Mouse (Mus musculus): ENCODE data around the gene Tbc1d25. TPM values are rescaled to one million over a fixed set of nuclear protein-coding genes. Genes with fewer than 3 reads are reported as not detected.

Gene Tbc1d25
- 27.4 and 30.5 TPM in 2 replicates for polyA plus RNA-seq (2012; rRNA removed)

DNA sequence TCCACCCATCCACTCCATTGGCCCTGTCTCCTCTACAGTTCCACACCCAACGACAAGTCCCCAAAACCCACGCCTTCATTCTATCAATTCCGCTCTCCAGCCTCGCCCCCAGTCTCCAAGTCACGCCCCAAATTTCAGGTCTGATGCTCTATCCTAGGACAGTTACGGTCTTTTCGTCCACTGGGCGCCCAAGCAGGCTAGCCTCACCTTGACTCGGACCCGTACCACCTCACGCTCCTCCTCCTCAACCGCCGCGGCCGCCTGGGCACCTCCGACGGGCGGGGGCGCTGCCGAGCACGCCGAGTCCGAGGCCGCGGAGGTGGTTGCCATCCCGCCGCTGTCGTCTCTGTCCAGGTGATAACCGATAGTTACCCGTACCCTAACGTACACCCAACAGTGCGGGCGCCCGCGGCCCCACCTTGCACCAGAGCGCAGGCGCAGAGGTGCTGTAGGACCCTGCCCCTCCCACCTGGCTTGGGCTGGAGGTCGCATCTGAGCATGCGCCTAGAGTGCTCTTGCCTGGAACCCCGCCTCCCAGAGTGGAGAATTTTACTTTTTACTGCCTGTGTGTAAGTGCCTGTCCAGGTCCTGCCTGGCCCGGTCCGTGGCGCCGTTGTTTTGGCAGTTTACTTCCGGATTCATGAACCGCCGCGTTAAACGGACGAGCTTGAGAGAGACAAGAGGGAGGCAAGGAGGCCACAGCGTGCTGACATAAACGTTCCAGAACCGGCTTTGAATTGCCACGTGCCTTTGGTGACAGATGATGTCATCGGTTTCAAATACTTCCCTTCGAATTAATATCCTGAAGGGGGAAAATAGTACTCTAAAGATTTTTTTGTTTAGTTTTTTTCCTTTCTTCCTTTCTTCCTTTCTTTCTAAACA lies at the start of gene Tbc1d25:
TSS of gene Tbc1d25 (minus strand) at position 678 of the 882 bp plus-strand sequence.
- H3K4me3 ChIP-seq (replicated peaks; ENCODE audit: insufficient read depth, low read depth, low read length): peak within 1 kb of the TSS; percentile 99
- H3K27me3 ChIP-seq (ENCODE audit: control insufficient read depth, insufficient read depth, low read length): no peaks in the 10 kb centered on the region
- TF ChIP-seq POLR2A (IDR thresholded peaks at IDR 0.05; ENCODE audit: borderline replicate concordance, insufficient read depth, low read length): peak; percentile 61; the same call in 1 of the 2 replicates
- TF ChIP-seq CTCF (IDR thresholded peaks at IDR 0.05; ENCODE audit: borderline replicate concordance, insufficient read depth, low read depth, low read length): peak; percentile 32; the same call in 1 of the 2 replicates
- WGBS: 4% methylated on average over 56 of the region's 56 CpGs
- DNase-seq: peak; percentile 87 to 89
- peak within 1 kb of the TSS; percentile 82 for H3K27ac ChIP-seq (ENCODE audit: insufficient read depth, low read length)
- H3K4me1 ChIP-seq (ENCODE audit: control insufficient read depth, insufficient read depth, low read length): peaks cover 3% of the 10 kb centered on the region

DNA sequence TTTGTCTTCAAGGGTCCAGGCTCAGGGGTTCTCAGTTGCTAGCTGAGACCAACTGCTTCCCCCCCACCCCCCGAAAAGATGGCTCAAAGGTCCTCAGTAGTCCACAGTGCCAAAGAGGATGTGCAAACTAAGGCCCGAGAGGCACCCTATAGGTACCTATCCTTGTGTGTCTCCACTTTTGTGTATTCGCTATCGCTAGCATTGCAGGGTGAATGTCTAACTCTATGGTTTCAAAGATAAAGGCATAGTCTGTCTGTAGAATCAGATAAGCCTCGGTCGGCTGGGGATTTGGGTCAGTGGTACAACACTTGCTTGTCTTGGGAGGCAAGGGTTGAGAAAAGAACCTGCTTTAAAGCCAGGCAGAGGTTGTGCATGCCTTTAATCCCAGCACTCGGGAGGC lies 47.5 kb upstream of the Tbc1d25 start:
- H3K4me1 ChIP-seq (ENCODE audit: control insufficient read depth, insufficient read depth, low read length): peaks cover 16% of the 10 kb centered on the region
- H3K27me3 ChIP-seq (ENCODE audit: control insufficient read depth, insufficient read depth, low read length): no peaks in the 10 kb centered on the region
- DNase-seq: no peak
- TF ChIP-seq CTCF (IDR thresholded peaks at IDR 0.05; ENCODE audit: borderline replicate concordance, insufficient read depth, low read depth, low read length) (no peak), POLR2A (IDR thresholded peaks at IDR 0.05; ENCODE audit: borderline replicate concordance, insufficient read depth, low read length) (no peak)
- H3K4me3 ChIP-seq (replicated peaks; ENCODE audit: insufficient read depth, low read depth, low read length): no peak overlapping the region
- H3K27ac ChIP-seq (ENCODE audit: insufficient read depth, low read length): peak overlapping the region; percentile 98
- WGBS: 80% methylated on average over 7 of the region's 7 CpGs

DNA sequence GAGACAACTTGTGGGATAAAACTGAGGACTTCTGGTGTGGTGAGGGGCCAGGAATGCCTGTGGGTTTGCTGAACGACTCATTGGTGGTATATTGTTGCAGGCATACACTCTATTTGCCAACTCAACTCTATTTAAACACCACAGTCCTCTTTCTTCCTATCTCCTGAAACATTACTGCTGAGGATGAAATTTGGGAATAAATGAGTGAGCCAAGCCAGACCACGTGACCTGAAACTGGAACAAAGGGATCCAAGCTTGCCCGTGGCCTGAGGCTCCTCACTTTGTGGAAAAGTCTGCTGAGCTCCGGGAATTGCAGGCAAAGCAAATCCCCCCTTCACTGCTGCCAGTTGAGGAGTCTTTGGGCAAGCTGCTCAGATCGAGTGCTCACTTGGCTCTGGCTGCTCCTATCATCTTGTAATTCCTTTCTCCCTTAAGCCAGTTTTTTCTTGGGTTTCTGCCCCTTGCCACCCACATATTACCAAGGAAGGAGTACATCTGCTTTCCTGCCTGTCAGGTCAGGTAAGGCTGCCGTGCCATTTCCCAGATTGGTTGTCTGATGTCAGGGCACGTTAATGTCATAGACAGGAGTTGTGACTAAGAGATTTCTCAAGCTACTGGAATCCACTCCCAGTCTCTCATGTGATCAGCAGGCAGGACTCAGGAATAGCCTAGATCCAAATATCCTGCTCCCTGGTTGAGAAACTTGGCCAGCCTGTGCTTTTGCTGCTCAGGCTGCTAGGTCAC lies 46.9 kb upstream of the Tbc1d25 start:
- TF ChIP-seq POLR2A (IDR thresholded peaks at IDR 0.05; ENCODE audit: borderline replicate concordance, insufficient read depth, low read length): no peak
- TF ChIP-seq CTCF (IDR thresholded peaks at IDR 0.05; ENCODE audit: borderline replicate concordance, insufficient read depth, low read depth, low read length): no peak
- no peaks in the 10 kb centered on the region for H3K27me3 ChIP-seq (ENCODE audit: control insufficient read depth, insufficient read depth, low read length)
- H3K27ac ChIP-seq (ENCODE audit: insufficient read depth, low read length): peak overlapping the region; percentile 98
- H3K4me3 ChIP-seq (replicated peaks; ENCODE audit: insufficient read depth, low read depth, low read length): no peak overlapping the region
- H3K4me1 ChIP-seq (ENCODE audit: control insufficient read depth, insufficient read depth, low read length): peaks cover 16% of the 10 kb centered on the region
- WGBS: 12% methylated on average over 7 of the region's 7 CpGs
- peak; percentile 54 to 61 for DNase-seq

DNA sequence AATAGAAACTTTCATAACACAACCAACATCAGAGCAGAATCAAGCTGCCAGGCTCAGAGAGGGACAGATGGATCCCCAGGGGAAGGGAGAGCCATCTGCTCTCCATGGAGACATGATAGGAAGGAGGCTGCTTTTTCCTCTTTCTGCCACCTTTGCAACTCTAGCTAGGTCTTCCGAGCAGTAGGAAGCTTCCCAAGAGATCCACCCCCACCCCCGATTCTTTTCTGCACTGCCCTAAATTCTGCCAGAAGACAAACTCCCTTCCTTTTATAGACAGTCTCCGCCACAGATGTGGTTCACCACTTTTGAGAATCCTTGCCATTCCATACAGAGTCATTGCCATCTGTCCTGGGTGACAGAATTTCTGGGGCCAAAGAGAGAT lies 46.3 kb upstream of the Tbc1d25 start:
- 28% methylated on average over 3 of the region's 3 CpGs for WGBS

DNA sequence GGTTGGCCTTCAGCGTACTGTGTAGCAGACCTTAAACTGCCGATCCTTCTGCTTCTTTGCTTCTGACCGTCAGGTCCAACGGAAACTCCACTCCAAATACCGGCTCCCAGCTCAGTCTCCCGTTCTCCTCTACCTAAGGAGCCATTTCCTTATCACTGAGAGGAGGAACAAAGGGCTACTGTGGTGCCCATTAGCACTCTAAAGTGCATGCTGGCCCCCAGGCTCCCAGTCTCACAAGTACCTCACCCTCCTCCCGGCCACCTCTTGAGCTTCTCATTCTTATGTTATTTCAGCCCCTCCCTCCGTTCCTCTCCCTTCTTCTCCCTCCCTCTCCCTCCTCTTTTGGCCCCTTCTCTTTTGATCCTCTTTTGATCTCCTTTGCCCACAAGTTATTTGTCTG lies 43.7 kb upstream of the Tbc1d25 start:
- Histone ChIP-seq H3K4me3 (replicated peaks; ENCODE audit: insufficient read depth, low read depth, low read length) (no peak overlapping the region), H3K27me3 (ENCODE audit: control insufficient read depth, insufficient read depth, low read length) (no peaks in the 10 kb centered on the region), H3K27ac (ENCODE audit: insufficient read depth, low read length) (no peak overlapping the region), H3K4me1 (ENCODE audit: control insufficient read depth, insufficient read depth, low read length) (peaks cover 12% of the 10 kb centered on the region)
- no peak for TF ChIP-seq POLR2A (IDR thresholded peaks at IDR 0.05; ENCODE audit: borderline replicate concordance, insufficient read depth, low read length)
- TF ChIP-seq CTCF (IDR thresholded peaks at IDR 0.05; ENCODE audit: borderline replicate concordance, insufficient read depth, low read depth, low read length): no peak
- 60% methylated on average over 8 of the region's 8 CpGs for WGBS
- DNase-seq: no peak

More for the DNA sequence above, 46.3 kb upstream of the Tbc1d25 start:
- no peaks in the 10 kb centered on the region for H3K27me3 ChIP-seq (ENCODE audit: control insufficient read depth, insufficient read depth, low read length)
- H3K27ac ChIP-seq (ENCODE audit: insufficient read depth, low read length): peak overlapping the region; percentile 98
- DNase-seq: peak; percentile 64 to 78
- H3K4me3 ChIP-seq (replicated peaks; ENCODE audit: insufficient read depth, low read depth, low read length): no peak overlapping the region
- H3K4me1 ChIP-seq (ENCODE audit: control insufficient read depth, insufficient read depth, low read length): peaks cover 16% of the 10 kb centered on the region
- TF ChIP-seq POLR2A (IDR thresholded peaks at IDR 0.05; ENCODE audit: borderline replicate concordance, insufficient read depth, low read length) (no peak), CTCF (IDR thresholded peaks at IDR 0.05; ENCODE audit: borderline replicate concordance, insufficient read depth, low read depth, low read length) (no peak)

DNA sequence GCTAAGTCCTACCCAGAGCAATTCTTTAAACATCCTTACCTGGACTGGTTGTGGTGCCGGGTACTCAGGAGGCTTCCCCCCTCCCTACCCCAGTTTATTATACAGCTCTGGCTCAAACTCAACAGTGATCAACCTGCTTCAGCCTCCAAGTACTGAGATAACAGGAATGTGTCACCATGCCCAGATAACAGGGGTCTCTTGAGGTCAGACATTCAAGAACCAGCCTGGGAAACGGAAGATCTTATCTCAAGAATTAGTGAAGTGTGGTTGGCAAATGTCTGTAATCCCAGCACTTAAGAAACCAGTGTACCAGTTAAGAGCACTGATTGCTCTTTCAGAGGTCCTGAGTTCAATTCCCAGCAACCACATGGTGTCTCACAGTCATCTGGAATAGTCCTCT lies 42.1 kb upstream of the Tbc1d25 start:
- DNase-seq: no peak
- Histone ChIP-seq H3K27ac (ENCODE audit: insufficient read depth, low read length) (no peak overlapping the region), H3K4me1 (ENCODE audit: control insufficient read depth, insufficient read depth, low read length) (peaks cover 7% of the 10 kb centered on the region), H3K4me3 (replicated peaks; ENCODE audit: insufficient read depth, low read depth, low read length) (no peak overlapping the region), H3K27me3 (ENCODE audit: control insufficient read depth, insufficient read depth, low read length) (no peaks in the 10 kb centered on the region)
- 80% methylated on average over 2 of the region's 2 CpGs for WGBS
- TF ChIP-seq POLR2A (IDR thresholded peaks at IDR 0.05; ENCODE audit: borderline replicate concordance, insufficient read depth, low read length) (no peak), CTCF (IDR thresholded peaks at IDR 0.05; ENCODE audit: borderline replicate concordance, insufficient read depth, low read depth, low read length) (no peak)

DNA sequence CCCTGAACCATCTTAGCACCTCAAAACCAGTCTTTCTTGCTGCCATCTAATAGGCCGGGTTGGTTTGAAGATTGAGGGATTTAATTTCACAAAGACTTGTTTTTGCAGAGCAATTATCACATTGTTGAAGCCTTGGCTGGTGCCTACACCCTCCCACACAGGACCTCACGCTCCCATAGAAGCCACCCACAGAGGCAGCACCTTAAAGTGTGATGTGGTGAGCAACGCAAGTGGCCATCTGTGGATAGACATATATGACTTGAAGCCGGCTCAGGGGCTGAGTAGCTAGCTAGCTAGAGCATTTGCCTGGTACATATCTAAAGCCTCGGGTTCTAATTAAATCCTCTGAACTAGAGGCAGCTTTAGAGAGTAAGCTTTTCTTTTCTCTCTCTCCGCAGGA lies 41.4 kb upstream of the Tbc1d25 start:
- H3K4me3 ChIP-seq (replicated peaks; ENCODE audit: insufficient read depth, low read depth, low read length): no peak overlapping the region
- H3K27me3 ChIP-seq (ENCODE audit: control insufficient read depth, insufficient read depth, low read length): no peaks in the 10 kb centered on the region
- peaks cover 2% of the 10 kb centered on the region; the same call in 1 of the 2 replicates for H3K4me1 ChIP-seq (ENCODE audit: control insufficient read depth, insufficient read depth, low read length)
- WGBS: 56% methylated on average over 6 of the region's 6 CpGs
- H3K27ac ChIP-seq (ENCODE audit: insufficient read depth, low read length): no peak overlapping the region
- DNase-seq: no peak
- no peak for TF ChIP-seq POLR2A (IDR thresholded peaks at IDR 0.05; ENCODE audit: borderline replicate concordance, insufficient read depth, low read length)
